Comparison of ENCODE assay signal across 9 mouse cellular contexts in genomic region chr6:52002676-52003075, GRCm38 (mm10). TPM values are rescaled to one million over a fixed set of nuclear protein-coding genes. Genes with fewer than 3 reads are reported as not detected.
DNase-seq lines count a peak whose midpoint lies in the region; ATAC-seq lines count a peak whose summit lies in the region.
"Had no signal": no experiment of that assay in that cellular context is flagged by ENCODE, and none has a peak within 500 bp of the region (broad histone marks: within the 10 kb centered on the region; RNA-seq: fewer than 3 reads in every experiment).

No protein-coding gene starts in this region.

- H3K27ac ChIP-seq in hindbrain, embryonic 14.5 days: no peak overlapping the region
- no peak overlapping the region for H3K27ac ChIP-seq in hindbrain, embryonic 12.5 days
- no peak overlapping the region for H3K27ac ChIP-seq in midbrain, embryonic 15.5 days
- H3K27ac ChIP-seq: embryonic facial prominence, embryonic 12.5 days had no signal

- no peak overlapping the region for H3K9ac ChIP-seq in hindbrain, embryonic 14.5 days
- no peak overlapping the region for H3K9ac ChIP-seq in hindbrain, embryonic 12.5 days
- no peak overlapping the region for H3K9ac ChIP-seq in midbrain, embryonic 15.5 days
- H3K9ac ChIP-seq: embryonic facial prominence, embryonic 12.5 days had no signal

- WGBS in hindbrain, embryonic 14.5 days: 34% methylated on average over 8 of the region's 8 CpGs
- WGBS in hindbrain, embryonic 12.5 days: 30% methylated on average over 8 of the region's 8 CpGs
- WGBS in midbrain, embryonic 15.5 days: 34% methylated on average over 8 of the region's 8 CpGs

- H3K36me3 ChIP-seq in hindbrain, embryonic 14.5 days (replicated peaks; ENCODE audit: control insufficient read depth, insufficient read depth): no peaks in the 10 kb centered on the region
- H3K36me3 ChIP-seq in hindbrain, embryonic 12.5 days: no peaks in the 10 kb centered on the region
- no peaks in the 10 kb centered on the region for H3K36me3 ChIP-seq in midbrain, embryonic 15.5 days (replicated peaks)
- H3K36me3 ChIP-seq: embryonic facial prominence, embryonic 12.5 days had no signal

- H3K27me3 ChIP-seq in hindbrain, embryonic 14.5 days (ENCODE audit: control insufficient read depth, insufficient read depth, low read length): peaks cover 45% of the 10 kb centered on the region
- peaks cover 37% of the 10 kb centered on the region for H3K27me3 ChIP-seq in hindbrain, embryonic 12.5 days
- peaks cover 73% of the 10 kb centered on the region for H3K27me3 ChIP-seq in midbrain, embryonic 15.5 days (replicated peaks)

- ATAC-seq in hindbrain, embryonic 14.5 days (ENCODE audit: low FRiP score): no peak
- ATAC-seq in hindbrain, embryonic 12.5 days (ENCODE audit: low FRiP score): no peak
- ATAC-seq in midbrain, embryonic 15.5 days (replicated peaks): no peak
- no peak for ATAC-seq in erythroblast, adult 5-6 weeks (replicated peaks; ENCODE audit: low FRiP score, poor library complexity, severe bottlenecking)

- H3K4me1 ChIP-seq in hindbrain, embryonic 14.5 days (replicated peaks; ENCODE audit: control insufficient read depth, insufficient read depth, low read length): no peaks in the 10 kb centered on the region; the same call in none of the 2 replicates
- 0 out of 2 replicates have a peak, but pooled peaks cover 3% of the 10 kb centered on the region for H3K4me1 ChIP-seq in hindbrain, embryonic 12.5 days
- H3K4me1 ChIP-seq in midbrain, embryonic 15.5 days: no peaks in the 10 kb centered on the region
- H3K4me1 ChIP-seq: embryonic facial prominence, embryonic 12.5 days had no signal

- H3K9me3 ChIP-seq in hindbrain, embryonic 14.5 days (ENCODE audit: control insufficient read depth, low read length): no peaks in the 10 kb centered on the region
- H3K9me3 ChIP-seq in hindbrain, embryonic 12.5 days (replicated peaks): no peaks in the 10 kb centered on the region
- H3K9me3 ChIP-seq in midbrain, embryonic 15.5 days: no peaks in the 10 kb centered on the region
- H3K9me3 ChIP-seq: embryonic facial prominence, embryonic 12.5 days had no signal

- no peak overlapping the region for H3K4me3 ChIP-seq in hindbrain, embryonic 14.5 days (replicated peaks; ENCODE audit: low read length)
- no peak overlapping the region for H3K4me3 ChIP-seq in hindbrain, embryonic 12.5 days
- no peak overlapping the region for H3K4me3 ChIP-seq in midbrain, embryonic 15.5 days
- H3K4me3 ChIP-seq: embryonic facial prominence, embryonic 12.5 days had no signal

- DNase-seq in hindbrain, embryonic 14.5 days (ENCODE audit: low spot score): peak; percentile 77
- DNase-seq in 416B (ENCODE audit: low read depth) (peak; percentile 69), MN1 (ENCODE audit: low spot score) (peak; percentile 14)
- peak; percentile 75 for DNase-seq in kidney, postnatal 10 days
- DNase-seq in retina, postnatal 1 day: peak; percentile 65

- no peak overlapping the region; the same call in 1 of the 2 replicates for H3K4me2 ChIP-seq in hindbrain, embryonic 14.5 days (replicated peaks)
- no peak overlapping the region for H3K4me2 ChIP-seq in hindbrain, embryonic 12.5 days (replicated peaks)
- no peak overlapping the region for H3K4me2 ChIP-seq in midbrain, embryonic 15.5 days
- H3K4me2 ChIP-seq: embryonic facial prominence, embryonic 12.5 days had no signal

RNA-seq across cellular contexts. Expression of gene Skap2, which starts 9.7 kb away (rescaled TPM):
- polyA plus RNA-seq in hindbrain, embryonic 14.5 days (2014; fragmentation: Nextera tagmentation; extraction: Ambion mirVana): 33.1 and 38.6 TPM in 2 replicates
- polyA plus RNA-seq in hindbrain, embryonic 12.5 days (2016; fragmentation: Nextera tagmentation; extraction: Ambion mirVana): 24.4 and 27.8 TPM in 2 replicates
- 4.8 and 5.4 TPM in 2 replicates for polyA plus RNA-seq in midbrain, embryonic 15.5 days (2015; fragmentation: Nextera tagmentation; extraction: Ambion mirVana)
- 34.8 and 68.1 TPM in 2 replicates for total RNA-seq in erythroblast, adult 5-6 weeks (2015; ENCODE audit: low replicate concordance)
- total RNA-seq in erythroblast, adult 5-6 weeks (2017; ENCODE audit: low replicate concordance): 37.2 and 38.3 TPM in 2 replicates

Comparison
In these comparisons a context has a peak if more than half of its experiments do, and no peak if none do; other contexts are left out.
1. DNase-seq: peak in every context shown above with its lines; median percentile 77 in hindbrain, embryonic 14.5 days; 75 in kidney, postnatal 10 days; 69 in 416B; 65 in retina, postnatal 1 day; 14 in MN1.